Mouse (Mus musculus) hindbrain, embryonic 13.5 days (tissue): ENCODE measurements around the gene Jarid2. TPM values are rescaled to one million over a fixed set of nuclear protein-coding genes. Genes with fewer than 3 reads are reported as not detected.

Experiments used
- ATAC-seq: fragments of 200-750 bp; cut with Nextera tagmentation; 2 replicates; pipeline ENCODE4 v1.8.0; 2017; ENCODE audit warnings: moderate TSS enrichment; ENCODE audit not compliant: low FRiP score
- H3K27ac ChIP-seq: fragments of 300-500 bp; sonication (generic); 2 replicates; pipeline ENCODE4 v1.5.1; 2015; ENCODE audit warnings: inconsistent platforms, mild to moderate bottlenecking, moderate library complexity
- H3K27me3 ChIP-seq: fragments of 300-500 bp; sonication (generic); 2 replicates; pipeline ENCODE4 v1.6.1; 2015; ENCODE audit warnings: mild to moderate bottlenecking, inconsistent platforms
- H3K36me3 ChIP-seq: fragments of 300-500 bp; sonication (generic); 2 replicates; pipeline ENCODE4 v1.6.1; 2015; ENCODE audit warnings: mild to moderate bottlenecking, inconsistent platforms
- H3K4me1 ChIP-seq: fragments of 300-500 bp; sonication (generic); replicated peaks from 2 replicates; pipeline ENCODE4 v1.6.1; 2015; ENCODE audit warnings: inconsistent platforms
- H3K4me2 ChIP-seq: fragments of 300-500 bp; sonication (generic); 2 replicates; pipeline ENCODE4 v1.6.1; 2015; ENCODE audit warnings: inconsistent platforms, mild to moderate bottlenecking, moderate library complexity
- H3K4me3 ChIP-seq: fragments of 300-500 bp; sonication (generic); 2 replicates; pipeline ENCODE4 v1.5.1; 2015; ENCODE audit warnings: mild to moderate bottlenecking, inconsistent platforms
- H3K9ac ChIP-seq: fragments of 300-500 bp; sonication (generic); 2 replicates; pipeline ENCODE4 v1.6.1; 2015; ENCODE audit warnings: mild to moderate bottlenecking, inconsistent platforms
- H3K9me3 ChIP-seq: fragments of 300-500 bp; sonication (generic); 2 replicates; pipeline ENCODE4 v1.6.1; 2016; ENCODE audit warnings: inconsistent platforms
- WGBS: fragments of 180-500 bp; shearing (Covaris S2); methylation state at CpG from one replicate; pipeline ENCODE4 v1.1.7; 2015; 5-methylcytosine and 5-hydroxymethylcytosine counted together
- polyA plus RNA-seq: library from polyadenylated mRNA; unstranded; fragments of >200 nt; fragmentation: Nextera tagmentation; extraction: Ambion mirVana; gene quantifications from 2 replicates; pipeline ENCODE4 v1.2.1, GENCODE M21; 2015

Gene Jarid2
- 58.7 and 60.9 TPM in 2 replicates for polyA plus RNA-seq

GRCm38 (mm10) chr13:44729424-44729971 is at the start of gene Jarid2:
Jarid2 (plus strand) TSS chr13:44729474.
- H3K36me3 ChIP-seq, result no peaks in the 10 kb centered on the region
- H3K9ac ChIP-seq, result peak within 1 kb of the TSS; percentile 87
- H3K27ac ChIP-seq, result peak within 1 kb of the TSS; percentile 98
- H3K4me1 ChIP-seq, result peaks cover 18% of the 10 kb centered on the region
- H3K27me3 ChIP-seq, result no peaks in the 10 kb centered on the region
- no peaks in the 10 kb centered on the region for H3K9me3 ChIP-seq
- H3K4me3 ChIP-seq, result peak within 1 kb of the TSS; percentile 74
- 2% methylated on average over 31 of the region's 31 CpGs for WGBS
- peak within 1 kb of the TSS; percentile 87 for H3K4me2 ChIP-seq
- no peak for ATAC-seq

DNA sequence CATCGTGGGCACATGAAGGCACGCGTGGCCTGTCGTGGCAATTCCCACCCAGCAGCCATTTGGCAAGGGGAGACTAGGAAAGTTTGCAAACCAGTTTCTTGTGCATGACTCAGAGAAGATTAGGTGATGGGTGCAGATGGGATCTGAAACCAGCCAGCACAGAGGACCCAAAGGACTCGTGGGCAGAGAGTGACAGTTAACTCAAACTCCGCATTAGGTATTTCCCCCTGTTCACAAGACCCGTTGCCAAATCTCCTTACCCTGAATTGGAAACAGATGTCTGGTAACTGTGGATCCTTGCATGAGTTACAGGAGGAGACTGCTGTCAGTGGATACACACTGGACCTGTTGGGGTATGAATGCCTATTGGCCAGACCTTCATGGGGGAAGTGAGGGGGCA is 48.2 kb upstream of the Jarid2 start:
- Histone ChIP-seq H3K36me3 (no peaks in the 10 kb centered on the region), H3K27ac (no peak overlapping the region), H3K4me2 (no peak overlapping the region), H3K9me3 (no peaks in the 10 kb centered on the region), H3K27me3 (no peaks in the 10 kb centered on the region), H3K4me3 (no peak overlapping the region), H3K4me1 (no peaks in the 10 kb centered on the region), H3K9ac (no peak overlapping the region)
- WGBS, result 93% methylated on average over 7 of the region's 7 CpGs
- ATAC-seq, result no peak

DNA sequence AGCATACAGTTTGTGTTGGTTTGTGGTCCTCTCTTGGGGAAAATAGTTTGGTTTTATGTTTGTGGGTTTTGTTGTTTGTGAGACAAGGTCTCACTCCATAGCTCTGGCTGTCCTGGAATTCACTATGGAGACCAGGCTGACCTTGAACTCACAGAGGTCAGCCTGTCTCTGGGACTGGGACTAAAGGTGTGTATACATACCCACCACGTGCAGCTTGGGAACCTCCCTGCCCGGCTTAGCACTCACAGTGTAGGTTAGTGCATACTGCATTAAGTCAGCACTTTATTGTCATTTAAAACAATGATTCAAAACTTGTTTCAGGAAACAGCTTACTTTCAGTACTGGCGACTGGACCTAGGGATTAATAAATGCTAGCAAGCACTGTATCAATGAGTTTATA is 41.1 kb upstream of the Jarid2 start:
- H3K27ac ChIP-seq, result no peak overlapping the region
- 63% methylated on average over 3 of the region's 3 CpGs for WGBS
- no peak for ATAC-seq

GRCm38 (mm10) chr13:44697628-44698027 is 31.6 kb upstream of the Jarid2 start:
- H3K4me2 ChIP-seq, result no peak overlapping the region
- H3K27ac ChIP-seq, result no peak overlapping the region
- no peaks in the 10 kb centered on the region for H3K36me3 ChIP-seq
- no peaks in the 10 kb centered on the region for H3K9me3 ChIP-seq
- no peak overlapping the region for H3K9ac ChIP-seq
- no peaks in the 10 kb centered on the region for H3K27me3 ChIP-seq
- no peak overlapping the region for H3K4me3 ChIP-seq
- H3K4me1 ChIP-seq, result peaks cover 7% of the 10 kb centered on the region; the same call in 1 of the 2 replicates
- 90% methylated on average over 10 of the region's 10 CpGs for WGBS
- ATAC-seq, result no peak

More for the DNA sequence above, 41.1 kb upstream of the Jarid2 start:
- H3K36me3 ChIP-seq, result no peaks in the 10 kb centered on the region
- H3K4me1 ChIP-seq, result no peaks in the 10 kb centered on the region
- H3K9ac ChIP-seq, result no peak overlapping the region
- no peak overlapping the region for H3K4me3 ChIP-seq
- no peaks in the 10 kb centered on the region for H3K27me3 ChIP-seq
- H3K4me2 ChIP-seq, result no peak overlapping the region
- no peaks in the 10 kb centered on the region for H3K9me3 ChIP-seq

DNA sequence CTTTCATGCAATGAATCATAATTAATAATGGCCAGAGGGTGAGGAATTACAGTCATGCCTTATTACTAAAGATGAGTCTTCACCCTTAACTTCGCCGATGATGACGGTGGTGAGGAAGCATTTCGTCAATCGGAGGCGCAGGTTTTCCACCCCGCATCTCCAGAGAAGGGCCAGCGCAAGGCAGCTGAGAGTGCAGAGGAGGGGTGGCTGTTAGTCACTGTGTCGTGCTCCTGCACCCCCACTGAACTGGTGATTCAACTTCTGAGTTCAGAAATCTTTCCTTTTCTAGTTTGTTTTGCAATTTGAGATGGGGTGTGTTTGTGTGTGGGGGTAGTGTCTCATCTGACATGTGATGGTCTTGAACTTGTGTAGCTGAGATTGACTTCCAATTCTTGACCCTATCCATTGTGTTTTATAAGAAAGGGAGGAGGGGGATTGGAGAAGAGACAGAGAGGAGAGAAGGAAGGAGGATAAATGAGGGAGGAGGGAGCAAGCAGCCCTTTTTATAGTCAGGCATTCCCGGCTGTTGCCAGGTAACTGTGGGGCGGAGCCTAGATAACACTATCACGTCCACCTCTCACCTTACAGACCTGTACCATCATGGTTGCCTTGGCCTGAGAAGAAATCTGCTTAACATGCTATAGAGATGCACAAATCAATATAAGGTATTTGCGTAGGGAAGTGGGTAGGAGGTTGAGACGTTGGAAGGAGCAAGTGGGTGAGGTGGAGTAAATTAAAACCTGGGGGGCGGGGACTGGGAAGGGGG is 25.1 kb upstream of the Jarid2 start:
- WGBS, result 79% methylated on average over 15 of the region's 15 CpGs
- no peak overlapping the region for H3K27ac ChIP-seq

DNA sequence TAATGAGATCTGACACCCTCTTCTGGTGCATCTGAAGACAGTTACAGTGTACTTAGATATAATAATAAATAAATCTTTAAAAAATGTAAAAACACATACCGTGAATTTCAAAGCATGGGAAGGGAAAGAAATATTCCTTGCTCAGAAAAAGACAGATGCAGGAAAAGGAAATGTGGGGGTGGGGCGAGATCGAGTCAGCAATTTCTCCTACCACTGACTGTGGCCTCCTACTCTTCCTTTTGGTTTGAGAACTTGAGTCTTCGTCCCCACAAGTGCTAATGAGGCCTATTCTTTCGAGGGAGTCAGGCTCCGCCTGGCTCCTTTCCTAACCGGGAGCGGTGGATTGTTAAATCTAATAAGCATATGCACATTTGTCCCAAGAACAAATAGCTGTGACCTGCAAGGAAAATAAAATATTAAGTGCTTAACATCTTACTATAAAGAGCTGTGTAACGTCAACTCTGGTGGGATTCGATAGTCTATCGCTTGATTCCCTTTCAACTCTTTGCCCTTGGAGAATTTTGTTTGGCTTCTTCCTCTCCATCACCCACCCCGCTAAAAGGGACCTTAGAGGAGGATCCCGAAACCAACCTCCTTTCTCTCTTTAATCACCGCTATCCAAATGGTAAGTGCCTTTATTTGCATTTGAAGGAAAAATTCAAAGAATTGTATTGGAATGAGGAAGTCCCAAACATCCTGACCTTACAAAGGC is 24.1 kb upstream of the Jarid2 start:
- H3K36me3 ChIP-seq, result no peaks in the 10 kb centered on the region
- no peak overlapping the region for H3K4me2 ChIP-seq
- no peaks in the 10 kb centered on the region for H3K9me3 ChIP-seq
- no peak overlapping the region for H3K27ac ChIP-seq
- 24% methylated on average over 14 of the region's 14 CpGs for WGBS
- no peak overlapping the region for H3K9ac ChIP-seq
- ATAC-seq, result no peak
- H3K4me3 ChIP-seq, result no peak overlapping the region
- peaks cover 12% of the 10 kb centered on the region; the same call in 1 of the 2 replicates for H3K4me1 ChIP-seq
- H3K27me3 ChIP-seq, result no peaks in the 10 kb centered on the region

More for the DNA sequence above, 25.1 kb upstream of the Jarid2 start:
- no peak for ATAC-seq
- no peak overlapping the region for H3K4me3 ChIP-seq
- no peak overlapping the region for H3K4me2 ChIP-seq
- no peaks in the 10 kb centered on the region for H3K27me3 ChIP-seq
- no peak overlapping the region for H3K9ac ChIP-seq
- H3K9me3 ChIP-seq, result no peaks in the 10 kb centered on the region
- H3K36me3 ChIP-seq, result no peaks in the 10 kb centered on the region
- peaks cover 12% of the 10 kb centered on the region; the same call in 1 of the 2 replicates for H3K4me1 ChIP-seq

GRCm38 (mm10) chr13:44705743-44706044 is 23.6 kb upstream of the Jarid2 start:
- no peak overlapping the region for H3K9ac ChIP-seq
- H3K4me3 ChIP-seq, result no peak overlapping the region
- no peaks in the 10 kb centered on the region for H3K27me3 ChIP-seq
- H3K27ac ChIP-seq, result no peak overlapping the region
- no peaks in the 10 kb centered on the region for H3K36me3 ChIP-seq
- H3K4me2 ChIP-seq, result no peak overlapping the region
- peaks cover 12% of the 10 kb centered on the region; the same call in 1 of the 2 replicates for H3K4me1 ChIP-seq
- ATAC-seq, result no peak
- H3K9me3 ChIP-seq, result no peaks in the 10 kb centered on the region
- WGBS, result 41% methylated on average over 7 of the region's 7 CpGs

DNA sequence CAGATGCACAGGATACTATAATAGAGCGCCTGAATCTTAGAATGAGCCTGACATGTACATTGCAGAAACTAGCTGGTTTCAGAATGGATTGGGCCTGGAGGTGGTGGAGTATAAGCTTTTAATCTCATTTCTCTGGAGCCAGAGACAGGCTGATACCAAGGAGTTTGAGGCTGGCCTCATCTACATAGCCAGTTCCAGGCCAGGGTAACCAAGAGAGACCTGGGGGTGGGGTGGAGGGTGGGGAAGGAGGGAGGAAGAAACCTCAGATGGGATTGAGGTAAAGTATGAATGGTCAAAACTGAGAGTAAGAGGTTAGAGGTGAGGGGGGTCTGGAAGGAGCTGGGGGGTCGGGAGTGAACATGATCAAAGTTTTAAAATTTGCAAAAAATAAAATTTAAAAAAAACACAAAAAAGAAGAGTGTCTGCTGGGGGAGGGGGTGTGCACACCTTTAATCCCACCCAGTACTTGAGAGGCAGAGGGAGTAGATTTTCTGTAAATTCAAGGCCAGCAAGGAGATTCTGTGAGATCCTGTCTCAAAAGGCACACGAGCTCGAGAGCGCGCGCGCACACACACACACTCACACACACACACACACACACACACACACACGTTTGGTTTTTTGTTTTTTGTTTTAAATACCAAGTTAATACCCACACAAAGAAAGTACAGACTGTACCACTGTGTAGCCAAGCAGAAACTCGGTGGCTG is 22.9 kb upstream of the Jarid2 start:
- WGBS, result 68% methylated on average over 10 of the region's 10 CpGs
- ATAC-seq, result no peak
- no peaks in the 10 kb centered on the region for H3K9me3 ChIP-seq

DNA sequence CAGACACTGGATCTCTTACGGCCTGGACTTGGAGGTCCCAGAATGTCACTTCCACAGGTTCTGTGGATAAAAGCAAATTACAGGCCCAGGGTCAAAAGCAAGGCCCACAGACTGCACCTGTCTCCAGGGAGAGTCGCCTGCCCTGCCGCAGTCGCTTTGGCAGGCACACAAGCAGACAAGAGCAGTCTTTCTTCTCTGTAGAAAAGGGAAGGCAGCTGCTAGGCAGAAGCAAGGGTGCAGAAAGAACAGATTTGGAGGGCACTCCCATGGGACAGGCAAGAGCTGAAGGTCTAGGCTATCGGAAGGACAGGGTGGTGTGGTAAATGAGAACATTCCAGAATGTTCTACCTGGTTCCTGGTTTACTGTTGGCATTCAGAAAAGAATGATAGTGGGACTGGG is 22.1 kb upstream of the Jarid2 start:
- ATAC-seq, result no peak
- Histone ChIP-seq H3K27me3 (no peaks in the 10 kb centered on the region), H3K9me3 (no peaks in the 10 kb centered on the region), H3K9ac (no peak overlapping the region), H3K4me2 (no peak overlapping the region), H3K27ac (no peak overlapping the region), H3K4me3 (no peak overlapping the region), H3K36me3 (no peaks in the 10 kb centered on the region), H3K4me1 (0 out of 2 replicates have a peak, but pooled peaks cover 5% of the 10 kb centered on the region)
- 53% methylated on average over 5 of the region's 5 CpGs for WGBS

More for the DNA sequence above, 22.9 kb upstream of the Jarid2 start:
- Histone ChIP-seq H3K4me2 (no peak overlapping the region), H3K4me1 (peaks cover 11% of the 10 kb centered on the region; the same call in 1 of the 2 replicates), H3K36me3 (no peaks in the 10 kb centered on the region), H3K27me3 (no peaks in the 10 kb centered on the region), H3K27ac (no peak overlapping the region), H3K4me3 (no peak overlapping the region), H3K9ac (no peak overlapping the region)

DNA sequence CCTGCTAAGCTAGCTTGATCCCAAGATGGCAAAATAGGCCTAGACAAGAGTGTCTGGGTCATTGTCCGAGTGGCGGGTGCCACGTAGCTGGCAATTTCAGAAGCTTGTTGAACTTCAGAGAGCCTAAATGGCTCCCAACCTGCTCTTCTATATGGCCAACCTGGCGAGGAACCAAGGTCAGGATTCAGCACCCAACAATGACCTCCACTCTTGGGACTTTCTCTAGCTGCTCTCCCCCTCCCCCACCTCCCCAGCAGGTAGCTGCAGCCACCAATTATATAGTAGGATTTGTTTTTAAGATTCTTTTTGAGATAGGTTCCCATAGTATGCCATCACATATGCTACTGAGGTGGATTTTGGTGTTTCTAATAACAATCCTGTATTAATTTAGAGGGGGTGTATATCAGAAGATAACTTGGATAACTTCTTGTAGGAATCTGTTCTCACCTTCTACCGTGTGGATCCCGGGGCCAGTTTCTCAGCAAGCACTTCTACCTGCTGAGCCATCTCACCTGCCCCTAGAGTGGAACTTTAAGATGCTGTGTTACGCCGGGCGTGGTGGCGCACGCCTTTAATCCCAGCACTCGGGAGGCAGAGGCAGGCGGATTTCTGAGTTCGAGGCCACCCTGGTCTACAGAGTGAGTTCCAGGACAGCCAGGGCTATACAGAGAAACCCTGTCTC is 20.8 kb upstream of the Jarid2 start:
- WGBS, result 96% methylated on average over 13 of the region's 14 CpGs
- ATAC-seq, result no peak
- no peak overlapping the region for H3K4me3 ChIP-seq
- H3K36me3 ChIP-seq, result no peaks in the 10 kb centered on the region
- 0 out of 2 replicates have a peak, but pooled peaks cover 5% of the 10 kb centered on the region for H3K4me1 ChIP-seq
- no peak overlapping the region for H3K9ac ChIP-seq
- H3K4me2 ChIP-seq, result no peak overlapping the region
- H3K9me3 ChIP-seq, result no peaks in the 10 kb centered on the region
- no peaks in the 10 kb centered on the region for H3K27me3 ChIP-seq
- H3K27ac ChIP-seq, result no peak overlapping the region

GRCm38 (mm10) chr13:44709747-44710480 is 19.4 kb upstream of the Jarid2 start:
- Histone ChIP-seq H3K27me3 (no peaks in the 10 kb centered on the region), H3K36me3 (no peaks in the 10 kb centered on the region), H3K4me3 (no peak overlapping the region), H3K4me2 (no peak overlapping the region), H3K9ac (no peak overlapping the region), H3K9me3 (no peaks in the 10 kb centered on the region), H3K4me1 (0 out of 2 replicates have a peak, but pooled peaks cover 5% of the 10 kb centered on the region), H3K27ac (no peak overlapping the region)
- WGBS, result 69% methylated on average over 8 of the region's 8 CpGs
- ATAC-seq, result no peak
